Mouse (Mus musculus): Measurements from ENCODE around the gene 2010111I01Rik. TPM values are rescaled to one million over a fixed set of nuclear protein-coding genes. Genes with fewer than 3 reads are reported as not detected.

2010111I01Rik gene
- polyA plus RNA-seq, 1 experiment: 22.5 TPM

DNA sequence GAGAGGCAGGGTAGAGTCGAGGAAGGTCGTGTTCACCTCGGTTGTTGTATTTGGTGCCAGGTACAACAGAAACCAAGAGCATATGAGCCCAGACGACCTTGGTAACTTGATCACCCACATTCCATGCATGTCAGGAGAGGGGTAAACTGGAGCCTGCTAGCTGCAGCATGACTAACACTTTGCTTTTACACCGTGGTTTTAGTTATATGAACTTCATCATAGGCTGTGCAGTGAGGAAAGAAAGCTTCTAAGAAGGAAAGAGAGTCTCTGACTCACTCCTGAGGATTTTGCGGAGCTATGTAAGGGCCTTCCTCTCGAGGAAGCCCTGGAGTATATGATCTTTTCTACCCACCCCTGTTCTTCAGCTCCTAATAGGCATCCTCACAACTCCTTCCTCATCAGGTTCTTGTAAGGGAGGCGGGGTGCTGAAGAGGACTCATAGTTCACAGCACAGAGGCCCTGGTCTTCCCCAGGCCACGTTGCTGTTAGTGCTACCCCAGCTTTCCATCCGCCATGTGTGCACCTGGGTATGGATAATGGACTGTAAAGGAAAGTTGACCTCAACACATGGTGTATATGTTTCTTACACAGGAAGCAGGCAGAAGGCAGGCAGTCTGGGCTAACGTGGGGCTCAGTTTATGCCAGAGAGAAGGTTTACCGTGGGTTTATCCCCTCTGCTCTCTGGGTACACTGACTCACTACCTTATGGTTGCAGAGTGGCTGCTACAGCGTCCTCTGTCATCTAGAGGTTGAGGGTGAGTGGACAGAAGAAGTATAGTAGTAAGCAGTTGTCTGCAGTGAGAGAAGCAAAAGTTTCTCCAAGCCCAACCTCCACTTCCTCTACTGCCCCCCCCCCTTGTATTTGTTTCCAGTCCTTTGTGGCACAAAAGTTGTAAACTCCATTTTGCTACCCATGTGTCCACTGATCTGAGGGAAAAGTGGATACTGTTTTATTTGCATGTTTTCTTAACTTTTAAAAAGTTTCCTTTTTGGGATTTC, 222.8 kb downstream of the 2010111I01Rik start:
- no peak for TF ChIP-seq POLR2A (IDR thresholded peaks at IDR 0.05; ENCODE audit: low read depth, low read length)
- no peak for TF ChIP-seq CTCF (IDR thresholded peaks at IDR 0.05; ENCODE audit: extremely low read depth, insufficient read depth, insufficient read length, insufficient replicate concordance)
- Histone ChIP-seq H3K27ac (ENCODE audit: insufficient read depth, low read length) (no peak overlapping the region), H3K27me3 (ENCODE audit: control insufficient read depth, insufficient read depth, low read length) (no peaks in the 10 kb centered on the region), H3K36me3 (ENCODE audit: control insufficient read depth, insufficient read depth, low read length) (no peaks in the 10 kb centered on the region), H3K4me3 (ENCODE audit: extremely low read depth, insufficient read depth, insufficient read length) (no peak overlapping the region), H3K4me1 (ENCODE audit: control insufficient read depth, insufficient read depth, insufficient read length) (peaks cover 3% of the 10 kb centered on the region; the same call in 1 of the 2 replicates)
- 67% methylated on average over 13 of the region's 13 CpGs for WGBS
- DNase-seq (ENCODE audit: low read depth in 1 of 2, low spot score in 2 of 2): no peak

DNA sequence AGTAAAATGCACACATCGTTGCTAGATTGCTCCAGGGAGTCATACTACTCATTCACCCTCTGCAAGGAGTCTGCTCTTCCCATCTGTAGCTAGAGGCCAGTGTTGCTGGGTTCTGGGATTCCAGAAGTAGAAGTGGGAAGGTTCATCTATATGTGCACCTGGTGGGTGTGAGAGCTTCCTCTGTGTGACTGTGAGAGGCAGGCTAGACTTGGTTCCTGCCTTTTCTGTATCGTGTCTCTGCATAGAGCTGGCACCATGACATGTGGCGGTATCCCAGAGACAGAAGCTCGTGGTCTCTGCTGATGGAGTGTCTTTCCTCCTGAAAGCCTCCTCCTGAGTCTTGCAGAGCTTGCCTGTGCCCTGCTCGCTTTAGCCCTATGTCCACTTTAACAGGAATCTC, 223.6 kb downstream of the 2010111I01Rik start:
- WGBS: 75% methylated on average over 5 of the region's 5 CpGs
- TF ChIP-seq CTCF (IDR thresholded peaks at IDR 0.05; ENCODE audit: extremely low read depth, insufficient read depth, insufficient read length, insufficient replicate concordance) (no peak), POLR2A (IDR thresholded peaks at IDR 0.05; ENCODE audit: low read depth, low read length) (no peak)

DNA sequence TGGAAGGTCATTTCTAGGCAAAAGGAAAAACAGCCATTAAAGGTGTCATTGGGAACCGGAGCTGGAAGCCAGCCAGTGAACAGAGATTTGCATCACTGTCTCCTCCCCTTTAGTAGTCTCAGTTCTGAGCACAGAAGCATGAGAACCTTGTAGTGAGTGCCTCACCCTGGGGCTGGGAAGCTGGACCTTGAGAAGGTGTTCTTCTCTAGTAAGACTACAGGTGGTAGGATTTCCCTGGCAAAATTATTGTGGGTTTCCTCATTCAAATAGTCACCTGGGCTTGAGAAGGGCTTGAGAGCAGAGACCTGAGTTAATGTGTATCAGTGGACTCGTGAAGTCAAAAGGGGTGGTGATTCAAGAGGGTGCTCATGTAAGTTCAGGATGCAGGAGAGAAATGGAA, 224.1 kb downstream of the 2010111I01Rik start:
- WGBS: 86% methylated on average over 2 of the region's 2 CpGs
- DNase-seq (ENCODE audit: low read depth in 1 of 2, low spot score in 2 of 2): no peak
- Histone ChIP-seq H3K4me3 (ENCODE audit: extremely low read depth, insufficient read depth, insufficient read length) (no peak overlapping the region), H3K27ac (ENCODE audit: insufficient read depth, low read length) (no peak overlapping the region), H3K4me1 (ENCODE audit: control insufficient read depth, insufficient read depth, insufficient read length) (peaks cover 3% of the 10 kb centered on the region; the same call in 1 of the 2 replicates), H3K27me3 (ENCODE audit: control insufficient read depth, insufficient read depth, low read length) (no peaks in the 10 kb centered on the region), H3K36me3 (ENCODE audit: control insufficient read depth, insufficient read depth, low read length) (no peaks in the 10 kb centered on the region)
- TF ChIP-seq CTCF (IDR thresholded peaks at IDR 0.05; ENCODE audit: extremely low read depth, insufficient read depth, insufficient read length, insufficient replicate concordance) (no peak), POLR2A (IDR thresholded peaks at IDR 0.05; ENCODE audit: low read depth, low read length) (no peak)

More for the DNA sequence above, 223.6 kb downstream of the 2010111I01Rik start:
- no peak overlapping the region for H3K4me3 ChIP-seq (ENCODE audit: extremely low read depth, insufficient read depth, insufficient read length)
- no peak for DNase-seq (ENCODE audit: low read depth in 1 of 2, low spot score in 2 of 2)
- H3K27me3 ChIP-seq (ENCODE audit: control insufficient read depth, insufficient read depth, low read length): no peaks in the 10 kb centered on the region
- H3K4me1 ChIP-seq (ENCODE audit: control insufficient read depth, insufficient read depth, insufficient read length): peaks cover 3% of the 10 kb centered on the region; the same call in 1 of the 2 replicates
- H3K27ac ChIP-seq (ENCODE audit: insufficient read depth, low read length): no peak overlapping the region
- H3K36me3 ChIP-seq (ENCODE audit: control insufficient read depth, insufficient read depth, low read length): no peaks in the 10 kb centered on the region

DNA sequence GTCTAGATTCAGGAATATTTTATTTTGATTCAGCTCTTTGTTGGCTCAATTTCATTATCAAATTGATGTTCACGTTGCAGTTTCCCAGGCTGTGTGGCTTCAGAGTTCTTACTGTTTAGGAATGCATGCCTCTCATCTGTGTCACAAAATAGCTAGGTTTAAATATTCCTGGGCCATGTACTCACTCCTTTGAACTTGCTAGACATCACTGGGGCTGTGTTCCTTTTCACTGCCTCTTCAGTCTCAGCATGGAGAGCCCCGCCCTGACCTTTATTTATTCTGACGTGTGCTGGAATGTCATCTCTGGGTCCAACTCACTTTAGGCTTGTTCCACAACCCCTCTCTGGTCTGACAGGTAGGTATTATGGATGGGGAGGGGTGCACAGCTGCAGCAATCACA, 228.7 kb downstream of the 2010111I01Rik start:
- no peak for TF ChIP-seq POLR2A (IDR thresholded peaks at IDR 0.05; ENCODE audit: low read depth, low read length)
- no peak for TF ChIP-seq CTCF (IDR thresholded peaks at IDR 0.05; ENCODE audit: extremely low read depth, insufficient read depth, insufficient read length, insufficient replicate concordance)
- 88% methylated on average over 3 of the region's 3 CpGs for WGBS
- peaks cover under 1% of the 10 kb centered on the region; the same call in 1 of the 2 replicates for H3K4me1 ChIP-seq (ENCODE audit: control insufficient read depth, insufficient read depth, insufficient read length)
- no peak overlapping the region for H3K4me3 ChIP-seq (ENCODE audit: extremely low read depth, insufficient read depth, insufficient read length)
- H3K36me3 ChIP-seq (ENCODE audit: control insufficient read depth, insufficient read depth, low read length): no peaks in the 10 kb centered on the region
- no peak for DNase-seq (ENCODE audit: low read depth in 1 of 2, low spot score in 2 of 2)
- H3K27ac ChIP-seq (ENCODE audit: insufficient read depth, low read length): no peak overlapping the region
- H3K27me3 ChIP-seq (ENCODE audit: control insufficient read depth, insufficient read depth, low read length): no peaks in the 10 kb centered on the region

DNA sequence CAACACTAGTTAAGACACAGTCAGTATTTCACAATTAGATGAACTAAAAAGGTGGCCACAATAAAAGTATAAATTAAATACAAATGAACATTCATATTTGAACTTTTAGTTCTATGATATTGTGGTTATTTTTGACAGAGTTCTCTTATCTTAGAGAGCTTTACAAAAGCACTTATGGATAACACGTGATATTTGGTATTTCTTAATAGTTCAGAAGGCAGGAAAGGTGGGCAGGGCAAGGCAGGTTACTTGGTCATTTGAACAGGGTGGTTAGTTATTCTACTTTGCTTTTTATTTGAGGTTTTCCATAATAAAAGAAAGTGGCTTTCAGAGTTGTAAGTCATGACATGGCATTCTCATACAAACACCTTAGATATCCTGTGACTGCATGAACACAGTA, 233.3 kb downstream of the 2010111I01Rik start:
- TF ChIP-seq POLR2A (IDR thresholded peaks at IDR 0.05; ENCODE audit: low read depth, low read length) (no peak), CTCF (IDR thresholded peaks at IDR 0.05; ENCODE audit: extremely low read depth, insufficient read depth, insufficient read length, insufficient replicate concordance) (no peak)
- Histone ChIP-seq H3K36me3 (ENCODE audit: control insufficient read depth, insufficient read depth, low read length) (no peaks in the 10 kb centered on the region), H3K27me3 (ENCODE audit: control insufficient read depth, insufficient read depth, low read length) (no peaks in the 10 kb centered on the region), H3K4me3 (ENCODE audit: extremely low read depth, insufficient read depth, insufficient read length) (no peak overlapping the region), H3K27ac (ENCODE audit: insufficient read depth, low read length) (no peak overlapping the region), H3K4me1 (ENCODE audit: control insufficient read depth, insufficient read depth, insufficient read length) (no peaks in the 10 kb centered on the region)
- DNase-seq (ENCODE audit: low read depth in 1 of 2, low spot score in 2 of 2): no peak
- WGBS: 88% methylated on average over 1 of the region's 1 CpGs

DNA sequence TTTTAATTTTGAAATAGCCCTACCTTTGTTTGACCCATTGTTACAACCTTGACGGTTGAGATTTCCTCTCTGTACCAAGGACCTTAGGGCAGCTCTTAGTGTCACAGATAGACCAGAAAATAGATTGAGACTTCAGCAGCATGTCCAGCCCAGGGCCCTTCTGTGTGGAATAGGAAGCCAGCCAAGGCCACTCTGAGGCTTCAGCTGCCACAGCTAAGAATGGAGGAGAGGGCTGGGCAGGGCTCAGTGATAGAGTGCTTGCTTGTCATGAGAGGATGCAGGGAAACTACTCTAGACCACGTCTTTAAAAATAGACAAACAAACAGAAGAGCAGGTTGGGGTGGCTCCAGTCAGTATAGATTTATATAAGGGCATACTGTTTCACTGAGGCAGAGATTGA, 234.9 kb downstream of the 2010111I01Rik start:
- Histone ChIP-seq H3K4me1 (ENCODE audit: control insufficient read depth, insufficient read depth, insufficient read length) (no peaks in the 10 kb centered on the region), H3K36me3 (ENCODE audit: control insufficient read depth, insufficient read depth, low read length) (no peaks in the 10 kb centered on the region), H3K27ac (ENCODE audit: insufficient read depth, low read length) (no peak overlapping the region), H3K27me3 (ENCODE audit: control insufficient read depth, insufficient read depth, low read length) (no peaks in the 10 kb centered on the region), H3K4me3 (ENCODE audit: extremely low read depth, insufficient read depth, insufficient read length) (no peak overlapping the region)
- no peak for TF ChIP-seq POLR2A (IDR thresholded peaks at IDR 0.05; ENCODE audit: low read depth, low read length)
- no peak for DNase-seq (ENCODE audit: low read depth in 1 of 2, low spot score in 2 of 2)
- WGBS: 75% methylated on average over 2 of the region's 2 CpGs
